7 mouse cellular contexts compared by ENCODE assay signal in the genomic region with DNA sequence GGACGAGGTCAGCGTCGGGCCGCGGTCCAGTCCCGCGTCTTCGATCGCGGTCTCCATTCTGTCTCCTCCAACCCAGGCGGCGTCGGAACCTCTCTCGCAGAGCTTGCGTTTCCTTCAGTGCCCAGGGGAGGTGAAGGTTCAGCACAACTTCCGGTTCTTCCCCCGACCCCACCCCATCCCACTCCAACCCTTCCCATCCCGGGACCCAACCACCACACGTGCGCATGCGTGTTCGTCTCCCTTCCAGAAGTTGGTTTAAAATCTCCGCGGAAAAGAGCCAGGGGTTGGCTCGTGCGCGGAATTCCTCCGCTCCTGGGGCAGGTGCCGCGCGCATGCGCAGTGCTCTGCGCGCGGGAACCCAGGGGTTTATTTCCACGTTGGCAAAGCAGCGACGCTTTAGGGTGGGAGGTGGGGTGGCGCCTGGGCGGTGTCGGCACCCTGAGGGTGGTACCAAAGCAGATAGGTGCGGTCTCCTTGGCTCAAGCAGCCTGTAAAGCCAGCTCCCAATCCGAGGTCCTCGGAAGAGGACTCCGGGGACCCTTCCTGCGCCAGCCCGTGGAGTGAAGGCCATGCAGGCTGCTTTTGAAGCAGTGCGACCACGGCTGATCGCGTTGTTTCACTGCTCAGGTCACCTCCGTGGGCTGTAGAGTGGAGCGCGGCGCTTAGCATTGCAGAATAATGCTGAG. TPM values are rescaled to one million over a fixed set of nuclear protein-coding genes. Genes with fewer than 3 reads are reported as not detected.
DNase-seq lines count a peak whose midpoint lies in the region; ATAC-seq lines count a peak whose summit lies in the region.

A gene (minus strand): TSS at position 145 of the 686 bp plus-strand sequence.

- WGBS in intestine, embryonic 14.5 days, result under 1% methylated on average over 55 of the region's 55 CpGs

- peak; percentile 96 for DNase-seq in adrenal gland, adult 2 months
- DNase-seq in embryo, embryonic 11 days, result peak; percentile 98
- peak; percentile 92 for DNase-seq in gastrocnemius, postnatal 25 days
- DNase-seq in intestine, embryonic 14.5 days (ENCODE audit: low spot score), result peak; percentile 94
- peak; percentile 94 to 95 for DNase-seq in left cerebral cortex, postnatal 14 days (ENCODE audit: low spot score in 2 of 2)
- peak; percentile 99 for DNase-seq in mesoderm, embryonic 11.5 days (ENCODE audit: low read depth, low spot score)
- peak; percentile 98 for DNase-seq in skeletal muscle tissue, adult 2 months (ENCODE audit: low read depth, low spot score)

- peak within 1 kb of the TSS; percentile 82 for H3K9ac ChIP-seq in intestine, embryonic 14.5 days (ENCODE audit: low read length)

- peaks cover 15% of the 10 kb centered on the region for H3K4me1 ChIP-seq in intestine, embryonic 14.5 days (replicated peaks; ENCODE audit: control insufficient read depth, insufficient read depth, low read length)

- H3K27me3 ChIP-seq in intestine, embryonic 14.5 days (replicated peaks; ENCODE audit: control insufficient read depth, insufficient read depth, low read length), result no peaks in the 10 kb centered on the region

- peak within 1 kb of the TSS; percentile 64 for H3K4me2 ChIP-seq in intestine, embryonic 14.5 days (ENCODE audit: low read length)

- H3K36me3 ChIP-seq in intestine, embryonic 14.5 days (ENCODE audit: control insufficient read depth, insufficient read depth, low read length), result peaks cover 24% of the 10 kb centered on the region

- peak; percentile 98 for ATAC-seq in intestine, embryonic 14.5 days (replicated peaks; ENCODE audit: low FRiP score, low TSS enrichment, low read depth)

- intact Hi-C loops in left cerebral cortex, postnatal 14 days (cut with DNase I), result no loop called here

- H3K4me3 ChIP-seq in intestine, embryonic 14.5 days (ENCODE audit: low read depth, low read length), result peak within 1 kb of the TSS; percentile 75

- no peaks in the 10 kb centered on the region for H3K9me3 ChIP-seq in intestine, embryonic 14.5 days (ENCODE audit: control insufficient read depth, low read length)

- H3K27ac ChIP-seq in intestine, embryonic 14.5 days (ENCODE audit: low read depth), result peak within 1 kb of the TSS; percentile 85

RNA-seq across cellular contexts. Expression of the gene that starts here (rescaled TPM):
- 10 to 100 TPM; 13.0 to 13.1 TPM for total RNA-seq in adrenal gland, adult 2 months (2021)
- polyA plus RNA-seq in adrenal gland, adult 2 months (2012; rRNA removed), result 6.6 and 8.8 TPM in 2 replicates
- 10 to 100 TPM; 17.4 to 18.5 TPM for total RNA-seq in gastrocnemius, postnatal 25 days (2021)
- polyA plus RNA-seq in intestine, embryonic 14.5 days (2014; fragmentation: Nextera tagmentation; extraction: Ambion mirVana), result 23.8 and 25.0 TPM in 2 replicates
- total RNA-seq in left cerebral cortex, postnatal 14 days (2021), result 10 to 100 TPM; 21.7 to 26.0 TPM

Comparison
In these comparisons a context has a peak if more than half of its experiments do, and no peak if none do; other contexts are left out.
1. Peak in every context shown above with its lines: DNase-seq, ATAC-seq, H3K4me3 ChIP-seq and H3K27ac ChIP-seq.